ENCODE assay signal across 22 mouse cellular contexts in the genomic region with DNA sequence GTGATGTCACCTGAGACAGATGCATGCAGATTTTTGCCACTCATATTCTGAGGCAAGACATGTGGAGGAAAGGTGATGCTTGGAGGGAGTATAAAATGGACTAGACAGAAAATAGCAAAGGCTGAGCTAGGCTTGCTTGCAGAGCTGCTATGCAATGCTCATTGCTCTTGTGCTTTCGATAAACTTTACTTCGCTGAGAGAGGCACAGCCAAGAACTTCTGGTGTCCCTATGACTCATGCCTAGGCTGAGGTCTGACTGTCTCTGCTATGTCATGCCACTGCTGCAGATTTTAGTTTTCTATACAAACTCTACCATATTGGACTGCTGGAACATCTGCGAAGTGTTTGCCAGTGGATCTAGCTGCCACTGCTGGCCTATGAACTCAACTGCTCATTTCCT.
DNase-seq lines count a peak whose midpoint lies in the region; ATAC-seq and TF ChIP-seq lines count a peak whose summit lies in the region.
"Had no signal": no experiment of that assay in that cellular context is flagged by ENCODE, and none has a peak within 500 bp of the region (broad histone marks: within the 10 kb centered on the region; RNA-seq: fewer than 3 reads in every experiment).

No protein-coding gene starts in this region.

- no peak for DNase-seq in frontal cortex, postnatal 10 days (ENCODE audit: low spot score in 2 of 2)
- DNase-seq in right cerebral cortex, adult 18-20 months = peak; percentile 8
- no peak for DNase-seq in right cerebral cortex, postnatal 4 days
- DNase-seq in brain, adult 2 months (ENCODE audit: low read depth, low spot score) = peak; percentile 57
- no peak for DNase-seq in thymus, adult 2 months
- DNase-seq: adrenal gland, adult 2 months; adrenal gland, adult 8-10 months; adrenal gland, postnatal 10 days; adrenal gland, postnatal 14 days; adrenal gland, postnatal 25 days; adrenal gland, postnatal 36 days; B cell, adult 2 months; cerebellum, adult 11 months; cerebellum, adult 11-12 months; cerebellum, adult 18-20 months; cerebellum, adult 2 months had no signal

- TF ChIP-seq CTCF in thymus, adult 2 months (IDR thresholded peaks at IDR 0.05; ENCODE audit: borderline replicate concordance, control insufficient read depth, extremely low read depth, insufficient read depth, low read length, poor library complexity) = no peak

- H3K27me3 ChIP-seq in thymus, adult 2 months (ENCODE audit: control insufficient read depth, insufficient read depth, low read length) = no peaks in the 10 kb centered on the region
- H3K27me3 ChIP-seq: CH12.LX, Patski had no signal

- no peaks in the 10 kb centered on the region for H3K36me3 ChIP-seq in thymus, adult 2 months (ENCODE audit: control insufficient read depth, insufficient read depth, low read length)
- H3K36me3 ChIP-seq: G1E had no signal

- WGBS in thymus, adult 2 months = 96% methylated on average over 3 of the region's 3 CpGs

- H3K4me3 ChIP-seq in thymus, adult 2 months (ENCODE audit: control insufficient read depth, insufficient read depth, low read length) = no peak overlapping the region

- ATAC-seq in frontal cortex, adult (ENCODE audit: low TSS enrichment) = peak; percentile 62
- ATAC-seq: activated CD4-positive, CD25-positive, alpha-beta regulatory T cell, adult 4 months; CD4-positive, CD25-positive, alpha-beta regulatory T cell, adult 4 months; Patski had no signal

- no peak overlapping the region for H3K27ac ChIP-seq in thymus, adult 2 months (ENCODE audit: control insufficient read depth, insufficient read depth, low read length)

- no peaks in the 10 kb centered on the region for H3K4me1 ChIP-seq in thymus, adult 2 months (replicated peaks; ENCODE audit: control insufficient read depth, insufficient read depth, low read length)

- no peak for TF ChIP-seq POLR2A in thymus, adult 2 months (IDR thresholded peaks at IDR 0.05; ENCODE audit: control insufficient read depth, extremely low read depth, insufficient read depth, low read length, poor library complexity)

Comparison
In these comparisons a context has a peak if more than half of its experiments do, and no peak if none do; other contexts are left out.
1. DNase-seq: peak in right cerebral cortex, adult 18-20 months (single experiment) and brain, adult 2 months (single experiment); none in frontal cortex, postnatal 10 days (0 of 2), right cerebral cortex, postnatal 4 days (single experiment) and thymus, adult 2 months (single experiment).